Mouse (Mus musculus) testis, adult 2 months (tissue): ENCODE results near the gene Rapgef5.

Source experiments
- CTCF ChIP-seq: fragments of 200-500 bp; IDR thresholded peaks from 2 replicates; pipeline ENCODE4 v1.5.1; 2012; ENCODE audit warnings: low read depth, mild to moderate bottlenecking, inconsistent platforms, low read length, moderate library complexity; ENCODE audit not compliant: control insufficient read depth, insufficient read depth, insufficient replicate concordance
- POLR2A ChIP-seq: fragments of 200-500 bp; IDR thresholded peaks from 2 replicates; pipeline ENCODE4 v1.6.1; 2012; ENCODE audit warnings: low read depth, mild to moderate bottlenecking, inconsistent platforms, low read length, moderate library complexity; ENCODE audit not compliant: control insufficient read depth

DNA sequence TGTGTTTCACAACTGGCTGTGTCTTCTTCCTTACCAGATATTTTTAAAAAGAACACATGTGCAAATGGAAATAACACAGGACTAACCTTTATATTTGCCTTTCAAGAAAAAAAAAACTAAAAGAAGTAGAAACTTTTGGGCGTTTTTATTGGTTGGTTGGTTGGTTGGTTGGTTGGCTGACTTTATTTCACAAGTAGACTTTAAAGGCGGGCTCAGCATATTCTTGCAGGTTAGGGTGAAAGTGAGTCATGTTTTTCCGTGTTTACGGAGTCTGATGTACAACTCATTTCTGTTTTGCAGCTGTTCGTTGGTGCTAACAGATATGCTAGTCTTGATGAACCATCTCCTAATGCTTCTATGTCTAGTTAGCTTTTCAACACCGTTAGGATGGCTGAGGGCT, 196.2 kb downstream of the Rapgef5 start:
- TF ChIP-seq CTCF (no peak), POLR2A (no peak)
